Mouse (Mus musculus) embryonic facial prominence, embryonic 14.5 days (tissue): ENCODE measurements at regions not wholly inside any gene's neighbourhood (a gene's known extent, or its start where the extent isn't known, plus 50 kb on each side); places are given as distances from the start of the nearest gene placed in this dataset. TPM values are rescaled to one million over a fixed set of nuclear protein-coding genes. Genes with fewer than 3 reads are reported as not detected.

Source experiments
- ATAC-seq: fragments of 200-750 bp; cut with Nextera tagmentation; 2 replicates; pipeline ENCODE4 v1.8.0; 2017; ENCODE audit warnings: low read depth, moderate number of reproducible peaks, moderate TSS enrichment
- DNase-seq: peaks from one replicate; pipeline ENCODE4 v3.0.0-alpha.2; 2015; ENCODE audit warnings: low spot score
- H3K27ac ChIP-seq: fragments of 300-500 bp; sonication (generic); replicated peaks from 2 replicates; pipeline ENCODE4 v1.5.1; 2014; ENCODE audit warnings: low read depth, mild to moderate bottlenecking, low read length, moderate library complexity
- H3K27me3 ChIP-seq: fragments of 300-500 bp; sonication (generic); replicated peaks from 2 replicates; pipeline ENCODE4 v1.6.1; 2014; ENCODE audit warnings: low read length; ENCODE audit not compliant: control insufficient read depth, insufficient read depth
- H3K36me3 ChIP-seq: fragments of 300-500 bp; sonication (generic); 2 replicates; pipeline ENCODE4 v1.6.1; 2014; ENCODE audit warnings: low read length, mixed read lengths; ENCODE audit not compliant: control insufficient read depth, insufficient read depth
- H3K4me1 ChIP-seq: fragments of 300-500 bp; sonication (generic); 2 replicates; pipeline ENCODE4 v1.6.1; 2014; ENCODE audit warnings: antibody characterized with exemption, low read length; ENCODE audit not compliant: control insufficient read depth, insufficient read depth
- H3K4me2 ChIP-seq: fragments of 300-500 bp; sonication (generic); 2 replicates; pipeline ENCODE4 v1.6.1; 2014; ENCODE audit warnings: low read depth, mild to moderate bottlenecking, low read length, moderate library complexity, mixed read lengths
- H3K4me3 ChIP-seq: fragments of 300-500 bp; sonication (generic); 2 replicates; pipeline ENCODE4 v1.5.1; 2014; ENCODE audit warnings: low read depth, mild to moderate bottlenecking, low read length
- H3K9ac ChIP-seq: fragments of 300-500 bp; sonication (generic); 2 replicates; pipeline ENCODE4 v1.6.1; 2014; ENCODE audit warnings: low read depth, mild to moderate bottlenecking, low read length, moderate library complexity, mixed read lengths
- H3K9me3 ChIP-seq: fragments of 300-500 bp; sonication (generic); 2 replicates; pipeline ENCODE4 v1.6.1; 2016; ENCODE audit warnings: low read length; ENCODE audit not compliant: control insufficient read depth
- microRNA-seq: library from miRNA; unstranded; fragments of <30 nt; microRNA quantifications from one replicate; pipeline ENCODE4, GENCODE M21; 2016; ENCODE audit warnings: borderline number of aligned reads

DNA sequence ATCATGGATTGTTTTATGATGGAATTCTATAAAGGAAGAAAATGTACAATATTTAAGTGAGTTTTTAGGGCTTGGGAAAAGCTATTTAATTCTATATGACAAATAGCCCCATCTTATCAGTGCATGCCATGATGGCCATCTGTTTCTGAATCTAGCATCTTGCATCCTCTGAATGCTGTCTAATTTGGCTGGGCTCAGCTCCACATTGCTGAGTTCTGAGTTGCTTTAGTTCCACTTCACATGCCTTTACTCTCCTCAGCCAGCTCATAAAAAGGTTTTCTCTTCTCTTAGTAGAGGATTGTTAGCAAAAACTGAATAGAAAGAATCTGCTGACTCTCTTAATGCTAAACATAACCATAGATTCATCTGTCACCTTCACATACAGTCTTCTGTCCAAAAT lies 1063.4 kb downstream of the Sorcs1 start:
- no peak overlapping the region for H3K4me2 ChIP-seq
- ATAC-seq (no peak), DNase-seq (no peak)
- H3K27ac ChIP-seq: no peak overlapping the region
- H3K9me3 ChIP-seq: no peaks in the 10 kb centered on the region
- H3K4me3 ChIP-seq: no peak overlapping the region
- H3K4me1 ChIP-seq: no peaks in the 10 kb centered on the region
- H3K27me3 ChIP-seq: no peaks in the 10 kb centered on the region
- H3K9ac ChIP-seq: no peak overlapping the region
- H3K36me3 ChIP-seq: no peaks in the 10 kb centered on the region

Small RNA genes lying in the stretch of these regions (microRNA-seq; reads per million reads assigned to microRNA genes)
- not detected for gene Gm27935
